Mouse (Mus musculus) intestine, embryonic 16.5 days (tissue): ENCODE measurements at regions not wholly inside any gene's neighbourhood (a gene's known extent, or its start where the extent isn't known, plus 50 kb on each side); places are given as distances from the start of the nearest gene placed in this dataset.

ENCODE experiments used
- ATAC-seq: fragments of 200-750 bp; cut with Nextera tagmentation; 2 replicates; pipeline ENCODE4 v1.8.0; 2017; ENCODE audit warnings: moderate TSS enrichment, moderate library complexity
- H3K27ac ChIP-seq: fragments of 300-500 bp; sonication (generic); 2 replicates; pipeline ENCODE4 v1.5.1; 2014; ENCODE audit warnings: mild to moderate bottlenecking, low read length
- H3K27me3 ChIP-seq: fragments of 300-500 bp; sonication (generic); replicated peaks from 2 replicates; pipeline ENCODE4 v1.6.1; 2014; ENCODE audit warnings: low read length, control low read depth, mixed read lengths; ENCODE audit not compliant: control insufficient read depth, insufficient read depth
- H3K36me3 ChIP-seq: fragments of 300-500 bp; sonication (generic); 2 replicates; pipeline ENCODE4 v1.6.1; 2014; ENCODE audit warnings: low read length, control low read depth; ENCODE audit not compliant: control insufficient read depth, insufficient read depth
- H3K4me1 ChIP-seq: fragments of 300-500 bp; sonication (generic); 2 replicates; pipeline ENCODE4 v1.6.1; 2014; ENCODE audit warnings: low read length, control low read depth, mixed read lengths; ENCODE audit not compliant: control insufficient read depth, insufficient read depth
- H3K4me2 ChIP-seq: fragments of 300-500 bp; sonication (generic); 2 replicates; pipeline ENCODE4 v1.6.1; 2014; ENCODE audit warnings: low read depth, low read length, control low read depth
- H3K4me3 ChIP-seq: fragments of 300-500 bp; sonication (generic); 2 replicates; pipeline ENCODE4 v1.5.1; 2014; ENCODE audit warnings: mild to moderate bottlenecking, low read length
- H3K9ac ChIP-seq: fragments of 300-500 bp; sonication (generic); 2 replicates; pipeline ENCODE4 v1.6.1; 2014; ENCODE audit warnings: low read depth, low read length
- H3K9me3 ChIP-seq: fragments of 300-500 bp; sonication (generic); 2 replicates; pipeline ENCODE4 v1.6.1; 2016; ENCODE audit warnings: low read length, control low read depth; ENCODE audit not compliant: control insufficient read depth
- WGBS: fragments of 180-500 bp; shearing (Covaris S2); extraction: QIAGEN DNeasy Blood & Tissue Kit; methylation state at CpG from one replicate; pipeline ENCODE4 v1.1.7; 2014; 5-methylcytosine and 5-hydroxymethylcytosine counted together

DNA sequence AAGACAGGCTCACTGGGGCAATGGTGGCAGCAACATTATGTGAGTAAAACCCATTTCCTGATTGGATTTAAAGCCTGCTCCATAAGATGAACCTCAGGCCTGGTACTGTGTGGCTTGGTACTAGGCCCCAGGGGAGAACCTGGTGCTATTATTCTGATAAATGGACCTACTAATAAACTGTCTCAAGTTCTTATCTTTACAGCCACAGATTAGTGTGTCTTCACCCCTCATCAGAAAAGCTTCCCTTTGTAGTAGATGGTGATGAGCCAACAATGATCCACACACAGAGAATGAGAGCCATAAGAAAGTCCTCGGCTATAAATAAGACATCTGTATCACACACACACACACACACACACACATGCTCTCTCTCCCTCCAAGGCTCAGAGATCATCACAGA, 73.7 kb downstream of the Zfp36l1 start:
- WGBS: 58% methylated on average over 1 of the region's 1 CpGs
- Histone ChIP-seq H3K9ac (no peak overlapping the region), H3K36me3 (no peaks in the 10 kb centered on the region), H3K27ac (no peak overlapping the region), H3K4me3 (no peak overlapping the region), H3K4me1 (peaks cover 22% of the 10 kb centered on the region), H3K4me2 (no peak overlapping the region), H3K27me3 (no peaks in the 10 kb centered on the region), H3K9me3 (no peaks in the 10 kb centered on the region)
- no peak for ATAC-seq

- Histone ChIP-seq H3K4me1 (peaks cover 26% of the 10 kb centered on the region), H3K4me3 (no peak overlapping the region), H3K9ac (no peak overlapping the region), H3K27me3 (no peaks in the 10 kb centered on the region), H3K27ac (no peak overlapping the region), H3K9me3 (no peaks in the 10 kb centered on the region), H3K36me3 (no peaks in the 10 kb centered on the region), H3K4me2 (no peak overlapping the region)
- 67% methylated on average over 6 of the region's 6 CpGs for WGBS
- no peak for ATAC-seq
Observed at GRCm38 (mm10) chr12:80035500-80036271, 77.1 kb downstream of the Zfp36l1 start.

- no peak overlapping the region for H3K27ac ChIP-seq
Observed at GRCm38 (mm10) chr12:80034963-80035411, 77.8 kb downstream of the Zfp36l1 start.

GRCm38 (mm10) chr12:80034100-80034499, 78.7 kb downstream of the Zfp36l1 start:
- Histone ChIP-seq H3K4me1 (peaks cover 22% of the 10 kb centered on the region), H3K27me3 (no peaks in the 10 kb centered on the region), H3K4me2 (no peak overlapping the region), H3K4me3 (no peak overlapping the region), H3K27ac (no peak overlapping the region), H3K9me3 (no peaks in the 10 kb centered on the region), H3K36me3 (no peaks in the 10 kb centered on the region), H3K9ac (no peak overlapping the region)
- WGBS: 90% methylated on average over 5 of the region's 5 CpGs
- no peak for ATAC-seq

More at GRCm38 (mm10) chr12:80034963-80035411, 77.8 kb downstream of the Zfp36l1 start:
- Histone ChIP-seq H3K9me3 (no peaks in the 10 kb centered on the region), H3K4me1 (peaks cover 26% of the 10 kb centered on the region), H3K36me3 (no peaks in the 10 kb centered on the region), H3K4me2 (no peak overlapping the region), H3K4me3 (no peak overlapping the region), H3K9ac (no peak overlapping the region), H3K27me3 (no peaks in the 10 kb centered on the region)
- 44% methylated on average over 4 of the region's 4 CpGs for WGBS
- ATAC-seq: peak; percentile 82

DNA sequence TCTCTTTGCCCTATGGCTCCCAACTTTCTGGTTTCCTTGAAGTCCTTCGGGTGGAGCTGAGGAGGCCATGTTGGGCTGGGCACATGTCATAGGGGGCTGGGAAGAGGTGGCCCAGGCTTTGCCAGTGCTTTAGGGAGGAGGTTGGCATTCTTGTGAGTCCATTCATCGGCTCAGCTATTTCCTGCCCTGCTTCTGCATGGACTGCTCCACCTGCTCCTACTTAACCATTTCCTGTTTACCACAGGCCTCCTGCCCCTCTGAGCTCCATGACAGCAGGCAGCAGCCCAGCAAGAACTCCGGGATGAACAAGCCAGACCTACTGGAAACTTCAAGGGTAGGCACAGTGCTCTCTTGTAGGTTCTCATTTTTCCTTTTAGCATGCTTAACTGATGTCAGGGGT, 80.3 kb downstream of the Zfp36l1 start:
- H3K4me1 ChIP-seq: peaks cover 21% of the 10 kb centered on the region
- no peak for ATAC-seq
- no peak overlapping the region for H3K27ac ChIP-seq
- H3K36me3 ChIP-seq: no peaks in the 10 kb centered on the region
- H3K4me3 ChIP-seq: no peak overlapping the region
- WGBS: 61% methylated on average over 3 of the region's 3 CpGs
- H3K9ac ChIP-seq: no peak overlapping the region
- H3K9me3 ChIP-seq: 0 out of 2 replicates have a peak, but pooled peaks cover under 1% of the 10 kb centered on the region
- no peaks in the 10 kb centered on the region for H3K27me3 ChIP-seq
- H3K4me2 ChIP-seq: no peak overlapping the region

- ATAC-seq: no peak
- Histone ChIP-seq H3K36me3 (no peaks in the 10 kb centered on the region), H3K4me3 (no peak overlapping the region), H3K4me2 (no peak overlapping the region), H3K9ac (no peak overlapping the region), H3K27me3 (no peaks in the 10 kb centered on the region), H3K27ac (no peak overlapping the region), H3K9me3 (0 out of 2 replicates have a peak, but pooled peaks cover 4% of the 10 kb centered on the region), H3K4me1 (peaks cover 5% of the 10 kb centered on the region)
- WGBS: 69% methylated on average over 3 of the region's 3 CpGs
Observed at GRCm38 (mm10) chr12:80028301-80028700, 84.5 kb downstream of the Zfp36l1 start.

DNA sequence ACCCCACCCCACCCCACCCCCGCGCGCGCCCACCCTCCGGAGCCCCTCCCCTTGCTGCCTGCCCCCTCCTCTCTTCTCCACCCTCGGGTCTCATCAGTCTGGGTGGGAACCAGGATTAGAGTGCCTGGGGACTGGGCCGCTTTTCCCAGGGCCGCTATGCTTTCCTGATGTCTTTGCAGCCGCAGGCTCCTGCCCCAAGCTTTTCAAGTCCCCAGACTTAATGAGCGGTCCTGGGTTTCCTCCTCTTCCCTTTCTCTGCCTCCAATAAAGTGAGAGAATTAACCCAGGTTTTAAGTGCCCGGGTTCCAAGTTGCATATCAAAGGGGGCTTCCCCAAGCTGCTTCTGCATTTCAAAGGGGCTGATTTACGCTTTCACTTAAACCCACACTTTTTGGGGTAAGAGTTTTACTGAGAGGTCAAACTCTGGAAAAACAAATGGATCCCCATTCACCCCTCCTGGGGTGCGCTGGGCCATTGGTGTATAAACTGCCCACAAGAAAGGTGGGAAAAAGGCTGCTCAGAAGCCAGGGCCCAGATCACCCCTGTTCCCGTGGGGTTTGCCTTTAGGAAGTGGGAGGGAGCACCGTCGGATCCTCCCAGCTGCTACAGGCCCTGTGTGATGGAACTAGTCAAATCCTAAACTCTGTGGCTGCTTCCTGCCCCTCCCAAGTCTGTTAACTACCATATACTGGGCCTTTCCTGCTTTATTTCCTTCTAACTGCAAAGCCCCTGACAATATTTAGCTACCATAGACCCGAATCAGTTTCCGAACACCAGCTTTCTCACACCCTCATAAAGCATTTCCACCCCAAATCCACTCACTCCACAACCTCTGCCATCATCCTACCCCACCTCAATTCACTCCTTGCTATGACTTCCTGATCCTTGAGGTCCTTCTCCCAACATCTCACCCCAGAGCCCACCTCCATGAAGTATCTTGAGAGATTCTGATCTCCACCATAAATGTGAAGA, 89.4 kb downstream of the Zfp36l1 start:
- H3K4me3 ChIP-seq: no peak overlapping the region
- WGBS: 33% methylated on average over 18 of the region's 18 CpGs
- H3K27me3 ChIP-seq: no peaks in the 10 kb centered on the region
- H3K4me2 ChIP-seq: no peak overlapping the region
- 0 out of 2 replicates have a peak, but pooled peaks cover 4% of the 10 kb centered on the region for H3K9me3 ChIP-seq
- H3K27ac ChIP-seq: peak overlapping the region; percentile 40; the same call in 1 of the 2 replicates
- peak overlapping the region; percentile 50 for H3K9ac ChIP-seq
- peaks cover 16% of the 10 kb centered on the region for H3K4me1 ChIP-seq
- ATAC-seq: peak; percentile 30; the same call in 1 of the 2 replicates
- no peaks in the 10 kb centered on the region for H3K36me3 ChIP-seq

- ATAC-seq: peak; percentile 19; the same call in 1 of the 2 replicates
- Histone ChIP-seq H3K9ac (peak overlapping the region; percentile 50), H3K4me1 (peaks cover 16% of the 10 kb centered on the region), H3K27me3 (no peaks in the 10 kb centered on the region), H3K27ac (no peak overlapping the region), H3K4me2 (no peak overlapping the region), H3K4me3 (no peak overlapping the region), H3K9me3 (0 out of 2 replicates have a peak, but pooled peaks cover 2% of the 10 kb centered on the region), H3K36me3 (no peaks in the 10 kb centered on the region)
- WGBS: 32% methylated on average over 18 of the region's 18 CpGs
Observed at GRCm38 (mm10) chr12:80022181-80023106, 90.4 kb downstream of the Zfp36l1 start.
